Mouse (Mus musculus): Measurements from ENCODE around the gene Btla.

Gene Btla

DNA sequence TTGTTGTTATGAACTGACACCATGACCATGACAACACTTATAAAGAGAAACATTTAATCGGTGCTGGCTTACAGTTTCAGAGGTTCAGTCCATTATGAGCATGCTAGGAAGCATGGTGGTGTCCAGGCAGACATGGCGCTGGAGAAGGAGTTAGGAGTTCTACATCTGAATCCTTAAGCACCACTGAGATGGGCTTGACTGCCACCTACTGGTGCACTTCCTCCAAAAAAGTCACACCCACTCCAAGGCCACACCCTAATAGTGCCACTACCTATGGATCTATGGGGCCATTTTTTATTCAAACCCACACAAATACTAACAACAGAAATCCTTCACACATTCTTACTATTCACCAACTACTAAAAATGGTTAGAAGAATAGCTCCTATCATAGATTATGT is 35.5 kb downstream of the Btla start:
- DNase-seq (ENCODE audit: low spot score), result no peak

DNA sequence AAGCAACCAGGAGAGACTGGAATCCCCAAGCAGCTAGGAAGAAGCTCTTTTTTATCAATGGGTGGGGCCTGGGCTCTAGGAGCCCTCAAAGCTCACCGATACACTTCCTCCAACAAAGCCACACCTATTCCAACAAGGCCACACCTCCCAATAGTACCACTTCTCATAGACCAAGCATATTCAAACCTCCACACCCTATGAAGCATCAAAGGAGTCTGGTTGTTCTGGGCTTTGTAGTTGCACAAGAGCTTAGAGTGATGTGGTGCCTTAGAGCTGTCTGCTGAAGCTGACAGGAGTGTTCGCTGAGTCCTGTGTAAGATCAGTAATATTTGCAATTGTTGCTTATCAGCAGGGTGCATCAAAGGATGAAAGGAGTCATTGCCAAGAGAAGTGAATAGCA is 37.2 kb downstream of the Btla start:
- DNase-seq (ENCODE audit: low spot score), result no peak

GRCm38 (mm10) chr16:45262051-45262450 is 37.9 kb downstream of the Btla start:
- DNase-seq (ENCODE audit: low spot score), result no peak

DNA sequence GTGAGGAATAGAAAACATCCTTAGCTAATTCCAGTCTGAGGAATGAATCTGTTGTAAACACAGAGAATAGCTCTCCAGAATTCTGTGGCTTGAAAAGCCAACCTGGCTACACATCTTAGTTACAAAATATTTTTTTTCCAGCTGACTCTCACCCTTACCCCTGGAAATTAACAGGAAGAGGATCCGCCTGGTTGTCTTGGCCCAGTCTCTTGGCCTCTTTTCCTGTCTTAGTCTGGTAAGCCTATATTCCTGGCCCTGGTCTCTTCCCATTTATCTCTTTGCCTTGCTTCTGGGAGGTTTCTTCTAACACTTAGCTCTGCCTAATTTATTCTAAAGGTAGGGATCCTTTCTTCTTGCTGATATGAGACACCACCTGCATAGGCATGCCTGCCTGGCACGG is 45.8 kb downstream of the Btla start:
- DNase-seq (ENCODE audit: low spot score), result no peak

GRCm38 (mm10) chr16:45283093-45283492 is 59.0 kb downstream of the Btla start:
- no peak for DNase-seq (ENCODE audit: low spot score)

- no peak for DNase-seq (ENCODE audit: low spot score)
These were observed 73.7 kb downstream of the Btla start for GRCm38 (mm10) chr16:45297806-45298205.

Data from ovary, adult 18-20 months (tissue).